Mouse (Mus musculus): Measurements from ENCODE around the gene Wipf3.

GRCm38 (mm10) chr6:54436286-54436685, 6.9 kb downstream of the Wipf3 start:
- no peak for TF ChIP-seq CTCF (IDR thresholded peaks at IDR 0.05)
- no peak for TF ChIP-seq EP300 (IDR thresholded peaks at IDR 0.05)

Data from lung, postnatal 0 days (tissue).